Mouse (Mus musculus): ENCODE data around the gene Runx3.

DNA sequence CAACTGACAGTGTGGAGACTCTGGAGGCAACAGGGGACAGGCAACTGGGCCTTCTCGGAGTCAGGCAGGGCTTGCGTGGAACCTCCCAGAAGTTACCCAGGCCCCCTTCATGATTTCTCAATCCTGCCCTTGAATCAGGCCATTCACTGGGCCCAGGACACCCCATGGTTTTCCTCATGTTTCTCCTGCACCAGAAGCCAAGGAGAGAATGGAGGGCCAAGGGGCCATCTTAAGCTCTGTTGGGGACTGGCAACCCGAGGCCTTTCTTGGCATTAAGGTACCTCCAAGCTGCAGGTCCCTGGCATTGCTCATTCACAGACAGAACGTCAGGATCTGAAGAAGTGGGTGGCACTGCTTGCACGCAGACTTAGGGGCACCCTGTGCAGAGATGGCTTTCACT is 3.3 kb downstream of the Runx3 start:
- TF ChIP-seq CTCF (IDR thresholded peaks at IDR 0.05; ENCODE audit: extremely low read depth, insufficient read depth, low read length) (no peak), POLR2A (IDR thresholded peaks at IDR 0.05; ENCODE audit: extremely low read depth, insufficient read depth, low read length) (no peak)

Measured in cortical plate, adult 2 months (tissue).